Mouse (Mus musculus) right cerebral cortex, postnatal 10 days (tissue): ENCODE results near the gene En1.

Source experiments
- DNase-seq, 2 experiments: peaks; one replicate each; pipeline ENCODE4 v3.0.0; 2021; ENCODE audit warnings: low spot score in 2 of 2

En1 gene

DNA sequence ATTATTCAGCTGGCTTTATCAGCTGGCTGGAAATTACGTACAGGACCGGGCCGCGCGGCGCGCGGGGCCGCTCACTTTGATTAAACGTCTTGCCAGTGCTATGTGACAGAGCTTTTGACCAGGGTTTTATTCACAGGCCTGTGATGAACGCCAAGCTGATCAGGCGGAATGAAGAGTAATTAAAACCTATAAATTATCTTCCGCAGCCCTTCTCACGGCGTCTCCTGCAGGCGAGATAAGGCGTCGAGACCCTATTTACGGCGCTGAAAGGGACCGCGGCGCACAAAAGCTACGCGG is 2.1 kb upstream of the En1 start:
- DNase-seq: no peak

DNA sequence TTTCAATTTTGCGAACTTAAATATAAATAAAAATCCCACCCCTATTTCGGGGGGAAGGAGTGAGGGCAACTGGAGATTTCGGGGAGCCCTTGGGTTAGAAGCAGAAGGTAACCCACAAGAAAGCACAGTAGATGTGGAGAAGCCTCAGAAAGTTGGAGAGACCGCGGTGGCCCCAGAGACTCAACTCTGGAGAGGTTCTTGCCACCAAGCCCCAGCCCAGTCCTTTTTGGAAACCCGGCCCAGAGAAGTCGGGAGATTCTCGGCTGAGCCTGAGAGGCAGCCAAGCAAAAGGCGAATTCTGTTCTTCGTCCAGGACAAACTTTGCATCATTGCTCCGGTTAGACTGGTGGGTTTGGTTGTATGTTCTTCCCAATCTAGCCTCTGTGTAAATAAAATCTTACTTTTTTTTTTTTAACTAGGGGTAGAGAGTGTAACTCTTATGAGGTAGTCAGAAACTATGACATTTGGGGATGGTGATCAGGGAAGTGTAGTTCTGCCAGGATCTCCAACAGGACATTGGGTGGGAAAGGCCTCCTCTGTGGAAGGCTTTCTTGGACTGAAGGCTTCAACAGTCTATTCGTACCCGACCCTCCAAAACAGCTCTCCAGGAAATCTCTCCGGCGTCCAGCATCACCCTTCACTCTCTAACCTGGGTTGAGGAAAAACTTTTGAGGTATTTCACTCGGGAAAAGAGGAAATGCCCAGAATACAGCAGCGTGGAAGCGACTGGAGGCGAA is 1.5 kb upstream of the En1 start:
- DNase-seq: no peak

DNA sequence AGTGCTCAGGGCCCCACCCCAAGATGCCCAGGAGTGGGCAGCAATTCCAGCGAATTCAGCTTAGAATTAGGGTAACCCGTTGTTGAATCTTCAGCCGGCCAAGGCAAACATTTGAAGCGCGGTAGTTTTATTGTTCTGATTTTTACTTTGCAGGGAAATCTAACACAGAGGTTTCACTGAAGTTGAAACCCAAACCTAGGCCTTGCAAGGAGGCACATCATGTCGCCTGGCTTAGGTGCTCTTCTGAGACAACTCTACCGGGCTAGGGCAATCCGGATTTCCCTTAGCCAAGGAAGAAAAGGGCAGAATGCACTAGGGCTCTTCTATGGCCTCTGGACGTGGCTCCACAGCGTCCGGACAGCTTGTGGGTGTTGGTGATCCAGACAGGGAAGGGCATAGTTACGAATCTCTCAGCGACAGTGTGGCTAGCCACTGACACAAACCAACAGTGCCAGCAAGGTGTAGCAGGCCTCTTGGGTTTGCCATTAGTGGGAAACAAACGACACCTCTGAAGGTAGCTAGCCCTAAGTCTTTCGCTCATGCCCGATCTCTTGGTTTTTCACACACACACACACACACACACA is 873 bp upstream of the En1 start:
- DNase-seq: no peak

DNA sequence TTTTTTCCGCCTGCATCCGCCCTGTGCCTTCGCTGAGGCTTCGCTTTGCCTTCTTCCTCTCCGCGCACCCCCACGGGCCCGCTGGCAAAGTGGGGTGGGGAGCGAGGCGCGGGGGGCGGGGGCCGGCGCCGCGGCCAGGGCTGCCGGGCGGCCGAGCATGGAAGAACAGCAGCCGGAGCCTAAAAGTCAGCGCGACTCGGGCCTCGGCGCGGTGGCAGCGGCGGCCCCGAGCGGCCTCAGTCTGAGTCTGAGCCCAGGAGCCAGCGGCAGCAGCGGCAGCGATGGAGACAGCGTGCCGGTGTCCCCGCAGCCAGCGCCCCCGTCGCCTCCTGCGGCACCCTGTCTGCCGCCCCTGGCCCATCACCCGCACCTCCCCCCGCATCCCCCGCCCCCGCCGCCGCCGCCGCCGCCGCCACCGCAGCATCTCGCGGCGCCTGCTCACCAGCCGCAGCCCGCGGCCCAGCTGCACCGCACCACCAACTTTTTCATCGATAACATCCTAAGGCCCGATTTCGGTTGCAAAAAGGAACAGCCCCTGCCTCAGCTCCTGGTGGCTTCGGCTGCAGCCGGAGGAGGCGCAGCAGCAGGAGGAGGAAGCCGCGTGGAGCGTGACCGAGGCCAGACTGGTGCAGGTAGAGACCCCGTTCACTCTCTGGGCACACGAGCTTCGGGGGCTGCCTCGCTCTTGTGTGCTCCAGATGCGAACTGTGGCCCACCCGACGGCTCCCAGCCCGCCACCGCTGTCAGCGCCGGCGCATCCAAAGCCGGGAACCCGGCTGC is 848 bp downstream of the En1 start:
- no peak for DNase-seq

DNA sequence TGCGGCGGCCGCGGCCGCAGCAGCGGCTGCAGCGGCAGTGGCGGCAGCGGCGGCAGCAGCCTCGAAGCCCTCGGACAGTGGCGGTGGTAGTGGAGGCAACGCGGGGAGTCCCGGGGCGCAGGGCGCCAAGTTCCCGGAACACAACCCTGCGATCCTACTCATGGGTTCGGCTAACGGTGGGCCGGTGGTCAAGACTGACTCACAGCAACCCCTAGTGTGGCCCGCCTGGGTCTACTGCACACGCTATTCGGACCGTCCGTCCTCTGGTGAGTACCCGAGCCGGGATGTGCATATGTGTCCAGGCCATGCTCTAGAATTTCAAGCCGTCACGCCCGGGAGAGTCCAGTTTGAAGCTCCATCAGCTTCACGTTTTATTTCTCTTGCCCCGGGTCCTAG is 1.4 kb downstream of the En1 start:
- no peak for DNase-seq

DNA sequence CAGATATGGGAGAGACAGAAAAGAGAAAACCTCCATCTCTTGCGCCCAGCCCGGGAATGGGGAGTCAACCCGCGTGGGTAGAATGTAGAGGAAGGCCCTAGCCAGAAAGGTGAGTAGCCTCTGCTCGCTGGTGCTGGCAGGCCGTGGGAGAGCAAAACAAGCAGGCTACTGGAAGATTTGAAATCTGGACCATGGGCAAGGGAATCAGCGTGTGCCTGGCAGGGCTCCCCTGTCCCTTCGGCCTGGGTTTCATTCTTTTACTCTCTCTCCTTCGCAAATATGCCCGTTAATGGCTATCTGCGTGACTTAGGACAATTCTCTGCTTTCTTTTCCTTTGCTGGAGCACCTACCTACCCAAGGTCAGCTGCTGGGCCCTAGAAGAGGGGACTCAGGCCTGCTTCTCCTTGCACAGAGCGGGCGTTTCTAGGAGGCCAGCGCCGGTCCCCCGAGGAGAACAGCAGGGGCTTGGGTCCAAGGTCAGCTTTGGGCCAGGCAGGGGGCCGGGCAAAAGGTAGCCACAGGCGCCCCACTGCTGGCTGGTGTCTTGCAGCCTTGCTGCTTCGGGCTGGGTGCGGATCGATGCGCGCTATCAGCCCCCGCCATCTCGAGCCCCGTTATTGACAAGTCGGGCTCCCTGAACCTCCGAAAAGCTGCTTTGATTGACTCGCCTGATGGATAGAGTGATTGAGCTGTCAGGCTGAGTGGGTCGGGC is 2.4 kb downstream of the En1 start:
- DNase-seq: no peak

DNA sequence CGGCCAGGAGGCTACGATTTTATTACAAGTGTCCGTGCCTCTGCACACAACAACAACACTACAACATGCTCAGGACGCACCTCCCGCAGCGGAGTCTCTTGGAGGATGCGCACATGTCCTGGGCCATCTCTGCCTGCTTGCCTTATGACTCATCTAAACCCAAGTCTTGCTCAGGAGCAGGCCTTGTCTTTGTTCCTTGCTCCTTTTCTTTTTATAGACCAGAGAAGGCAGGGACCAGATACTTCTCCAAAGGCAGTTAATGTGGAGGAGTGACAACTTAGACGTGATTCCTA is 2.9 kb downstream of the En1 start:
- no peak for DNase-seq

DNA sequence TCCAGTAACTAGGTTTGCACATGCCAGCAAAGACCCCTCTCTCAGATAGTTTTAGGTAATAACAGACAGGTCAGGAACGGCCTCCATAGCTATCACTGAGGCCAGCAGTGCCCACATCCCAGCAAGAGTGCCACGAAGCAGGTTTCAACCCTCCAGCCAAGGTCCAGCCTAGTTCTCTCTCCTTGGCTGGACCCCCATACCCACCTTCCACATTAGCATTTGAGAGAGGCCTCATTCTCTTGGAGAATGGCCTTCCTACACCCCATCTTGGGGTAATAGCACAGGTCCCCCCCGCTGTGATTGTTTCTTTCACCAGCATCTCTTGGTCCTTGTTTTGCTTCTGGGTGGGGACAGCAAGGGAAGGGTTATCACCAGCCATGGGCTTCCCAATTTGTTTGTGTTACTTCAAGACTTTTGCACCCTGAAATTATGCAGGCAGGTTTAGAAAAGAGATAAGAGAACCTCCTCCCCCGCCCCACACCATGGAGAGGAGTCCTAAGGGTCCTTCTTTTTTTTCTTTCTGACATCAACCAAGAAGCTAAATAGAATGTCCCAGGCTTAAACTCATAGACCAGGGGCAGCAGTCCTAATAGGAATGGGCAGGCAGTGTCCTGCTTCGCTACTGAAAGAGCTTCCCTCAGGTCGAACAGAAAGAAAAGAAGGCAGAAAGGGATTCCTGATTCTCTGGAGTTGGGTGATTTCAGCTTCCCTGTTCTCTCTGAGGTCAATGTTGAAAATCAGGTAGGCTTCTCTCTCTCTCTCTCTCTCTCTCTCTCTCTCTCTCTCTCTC is 3.5 kb downstream of the En1 start:
- DNase-seq: no peak

DNA sequence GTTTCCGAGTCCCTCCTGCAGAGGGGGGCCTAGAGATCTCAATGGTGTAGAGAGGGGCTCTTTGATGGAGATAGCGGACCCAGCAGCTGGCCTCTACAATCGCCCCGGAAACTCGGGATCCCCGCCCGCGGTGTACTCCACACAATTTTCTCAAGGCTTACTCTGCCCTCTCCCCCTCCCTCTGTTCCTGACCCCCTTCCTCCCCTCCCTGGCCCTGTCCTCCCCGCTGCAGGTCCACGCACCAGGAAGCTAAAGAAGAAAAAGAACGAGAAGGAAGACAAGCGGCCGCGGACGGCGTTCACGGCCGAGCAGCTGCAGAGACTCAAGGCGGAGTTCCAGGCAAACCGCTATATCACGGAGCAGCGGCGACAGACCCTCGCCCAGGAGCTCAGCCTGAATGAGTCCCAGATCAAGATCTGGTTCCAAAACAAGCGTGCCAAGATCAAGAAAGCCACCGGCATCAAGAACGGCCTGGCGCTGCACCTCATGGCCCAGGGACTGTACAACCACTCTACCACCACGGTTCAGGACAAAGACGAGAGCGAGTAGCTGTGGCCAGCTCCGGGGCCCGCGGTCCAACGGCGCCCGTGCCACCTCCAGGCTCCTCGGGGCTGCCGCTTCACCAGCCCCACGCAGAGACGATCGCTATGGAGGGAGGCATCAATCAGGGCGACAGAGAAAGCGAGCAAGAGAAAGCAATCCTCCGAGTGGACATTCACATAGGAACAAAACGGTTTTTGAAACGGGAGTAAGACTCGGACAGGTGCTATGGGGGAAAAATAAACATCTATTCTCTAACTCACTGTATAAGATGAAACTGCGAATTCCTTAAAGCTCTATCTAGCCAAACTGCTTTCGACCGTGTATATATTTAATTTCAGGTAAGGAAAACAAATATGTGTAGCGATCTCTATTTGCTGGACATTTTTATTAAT is 4.7 kb downstream of the En1 start:
- no peak for DNase-seq

DNA sequence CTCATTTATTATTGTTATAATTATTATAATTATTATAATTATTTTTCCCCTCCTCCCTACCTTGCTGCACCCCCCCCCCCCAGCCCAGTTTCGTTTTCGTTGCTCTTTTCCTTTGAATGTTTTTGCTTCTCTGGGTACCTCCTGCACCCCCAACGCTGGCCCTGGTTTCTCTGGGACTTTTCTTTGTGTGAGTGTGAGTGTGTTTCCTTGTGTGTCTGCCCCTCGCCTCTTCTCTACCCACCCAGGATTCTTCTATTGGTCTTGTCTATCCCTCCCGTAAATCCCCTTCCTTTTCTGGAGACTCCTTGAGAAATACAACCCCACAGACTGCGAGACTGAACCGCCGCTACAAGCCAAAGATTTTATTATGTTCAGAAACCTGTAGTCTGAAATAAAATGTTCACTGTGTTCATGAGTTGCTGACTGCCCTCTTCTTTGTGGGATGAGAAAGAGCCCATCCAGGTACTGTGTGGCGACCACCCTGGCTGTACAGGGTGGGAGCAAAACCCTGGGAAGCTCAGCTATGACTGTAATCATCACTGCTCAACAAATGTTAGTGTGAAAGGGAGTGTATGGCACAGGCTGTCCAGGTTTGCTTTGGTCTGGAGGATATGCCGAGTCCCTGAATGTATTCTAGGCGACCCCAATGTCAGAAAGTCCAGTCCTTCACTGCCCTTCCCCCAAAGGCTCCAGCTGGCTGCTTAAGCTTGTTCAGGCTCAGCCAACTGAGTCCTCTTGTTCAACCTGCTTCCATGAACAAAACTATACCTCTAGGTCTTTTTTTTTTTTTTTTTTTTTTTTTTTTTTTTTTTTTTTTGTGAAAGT is 5.6 kb downstream of the En1 start:
- no peak for DNase-seq

DNA sequence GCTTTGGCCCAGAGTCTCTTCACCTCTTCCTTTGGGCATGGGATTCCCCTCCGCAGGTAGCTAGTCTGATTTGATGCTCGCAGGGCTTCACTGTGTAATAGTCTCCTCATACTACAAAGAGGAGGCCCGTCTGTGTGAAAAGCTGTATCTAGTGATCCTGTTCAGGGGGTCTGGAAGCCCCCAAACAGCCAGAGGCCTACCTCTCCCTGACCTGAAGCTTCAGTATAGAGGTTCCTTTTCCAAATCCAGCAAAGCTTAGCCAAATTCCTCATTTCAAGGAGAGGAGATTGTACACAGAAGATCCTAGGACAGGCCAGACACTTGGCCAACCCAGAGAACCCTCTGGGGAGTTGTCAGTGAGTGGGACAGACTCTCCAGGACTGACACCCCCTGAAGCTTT is 6.2 kb downstream of the En1 start:
- no peak for DNase-seq

DNA sequence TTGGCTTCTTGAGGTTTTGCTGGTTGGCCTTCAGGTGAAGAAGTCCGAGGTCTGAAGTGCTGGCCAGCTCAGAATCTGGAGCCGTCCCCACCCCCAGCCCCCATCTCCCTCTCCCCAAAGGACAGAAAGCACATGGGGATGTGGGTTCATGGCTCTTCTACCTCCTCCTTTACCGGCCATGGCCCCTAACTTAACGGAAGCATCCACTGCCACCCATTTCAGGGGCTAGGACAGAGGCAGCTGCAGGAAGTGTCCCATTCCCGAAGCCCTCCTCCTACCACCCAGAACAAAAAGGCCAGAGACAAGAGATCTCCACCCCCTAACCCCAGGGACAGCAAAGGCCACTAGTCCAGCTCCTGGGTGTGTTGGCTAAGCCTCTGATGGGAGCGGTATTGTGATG is 7.4 kb downstream of the En1 start:
- no peak for DNase-seq

DNA sequence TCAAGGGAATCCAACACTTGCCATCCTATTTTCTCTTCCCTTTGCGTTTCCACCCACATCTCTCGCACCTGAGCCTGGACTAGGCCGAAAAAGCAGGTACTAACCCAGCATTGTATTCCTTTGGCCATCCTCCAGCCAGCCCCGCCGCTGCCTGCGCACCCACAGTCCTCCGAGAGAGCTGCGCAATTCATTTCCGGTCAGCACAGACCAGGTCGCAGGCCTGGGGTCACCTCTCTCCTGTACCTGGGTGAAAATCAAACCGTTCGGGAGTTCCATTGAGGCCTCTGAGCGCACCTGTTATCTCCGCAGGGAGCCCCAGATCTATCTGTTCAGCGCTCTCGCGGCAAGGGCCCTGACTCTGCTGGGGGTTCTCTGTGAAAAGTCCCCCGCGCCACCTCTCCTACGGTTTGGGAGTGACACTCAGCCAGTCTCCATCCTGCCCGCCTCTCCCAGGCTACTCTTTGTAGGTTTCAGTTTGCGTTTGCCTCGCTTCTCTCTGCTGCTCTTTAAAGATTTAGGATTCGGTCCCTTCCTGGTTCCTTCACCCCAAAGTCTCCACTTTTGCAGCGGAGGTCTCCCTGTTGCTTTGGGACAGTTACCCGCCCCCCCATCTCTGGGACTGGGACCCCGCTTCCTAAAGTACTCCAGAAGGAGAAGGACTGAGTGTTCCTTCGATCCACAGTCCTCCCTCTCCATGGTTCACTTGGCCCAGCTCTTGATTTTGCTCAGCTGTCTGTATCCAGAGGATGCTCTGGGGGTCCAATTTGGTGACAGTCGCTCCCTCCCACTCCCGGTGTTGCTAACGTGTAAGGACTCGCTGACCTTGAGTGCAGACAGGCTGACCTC is 11.5 kb downstream of the En1 start:
- DNase-seq: no peak

DNA sequence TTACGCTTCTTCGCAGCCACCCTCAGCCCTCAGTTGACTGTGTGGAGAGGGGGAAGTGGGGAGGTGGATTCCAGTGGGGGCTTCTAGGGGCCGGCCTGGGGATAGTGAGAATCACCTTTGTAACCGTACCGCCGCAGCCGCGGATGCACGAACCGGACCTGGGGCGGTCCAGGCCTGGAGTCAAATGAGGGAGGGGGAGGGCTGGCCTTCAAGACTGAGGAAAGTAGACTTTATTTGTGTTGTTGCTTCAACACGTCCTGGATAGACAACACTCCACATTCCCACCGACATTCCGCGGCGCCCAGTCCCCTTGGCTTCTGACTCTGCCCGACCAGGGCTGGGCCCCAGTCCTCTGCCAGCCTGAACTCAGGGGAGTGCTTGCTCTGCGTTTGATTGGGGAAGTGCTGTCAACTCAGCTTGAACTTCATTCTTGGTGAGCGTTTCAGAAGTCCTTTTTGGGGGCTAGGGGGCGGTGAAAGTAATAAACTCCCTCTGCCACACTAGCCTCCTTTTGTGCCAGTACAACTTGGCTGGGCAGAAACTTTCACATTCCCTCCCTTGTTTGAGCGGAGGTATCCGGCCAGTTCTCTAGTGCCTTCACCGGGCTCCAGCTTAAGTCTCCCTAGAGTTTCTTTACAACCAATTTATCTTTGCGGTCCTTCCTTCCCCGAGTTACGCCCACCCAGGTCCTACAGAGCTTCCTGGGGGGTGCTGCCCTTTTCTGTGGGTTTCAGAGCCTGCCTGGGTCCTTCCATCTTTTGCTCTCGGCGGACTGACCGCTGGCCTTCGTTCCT is 12.3 kb downstream of the En1 start:
- no peak for DNase-seq

DNA sequence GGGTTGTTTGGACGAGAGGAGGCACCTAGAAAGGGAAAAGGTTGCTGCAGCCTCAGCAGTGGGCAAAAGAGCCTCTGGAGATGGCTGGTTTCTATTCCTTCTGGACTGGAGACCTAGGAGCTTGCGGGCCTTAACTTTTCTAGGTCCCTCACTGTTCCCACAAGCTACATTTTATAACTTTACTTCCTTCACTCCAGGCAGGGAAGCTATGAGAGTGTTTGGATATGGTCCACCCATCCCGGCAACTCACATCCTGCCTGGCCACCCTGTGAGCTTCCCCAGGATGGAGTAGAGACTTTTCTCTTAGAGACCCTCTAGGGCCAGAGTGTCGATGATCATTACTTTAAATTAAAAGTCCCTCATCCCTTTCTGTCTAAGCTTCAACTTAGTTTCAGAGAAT is 13.3 kb downstream of the En1 start:
- DNase-seq: no peak

DNA sequence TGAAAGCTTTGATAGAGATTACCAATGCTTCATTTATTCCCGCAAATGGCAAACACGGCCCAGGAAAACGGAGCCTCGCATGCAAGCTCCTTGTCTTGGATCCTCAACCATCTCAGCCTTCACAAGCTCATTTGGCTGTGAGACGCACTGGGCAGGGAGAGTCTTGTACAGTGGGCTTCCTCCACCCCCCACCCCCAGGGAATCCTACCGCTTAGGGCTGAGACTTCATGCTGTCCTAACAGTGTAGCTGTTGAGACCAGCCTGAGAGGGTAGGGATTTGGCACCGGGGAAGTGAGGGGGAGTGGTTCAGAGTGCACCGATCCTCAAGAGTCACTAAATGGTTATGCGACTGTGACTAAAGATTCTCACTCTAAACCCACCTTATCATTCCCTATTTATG is 13.7 kb downstream of the En1 start:
- DNase-seq: no peak

DNA sequence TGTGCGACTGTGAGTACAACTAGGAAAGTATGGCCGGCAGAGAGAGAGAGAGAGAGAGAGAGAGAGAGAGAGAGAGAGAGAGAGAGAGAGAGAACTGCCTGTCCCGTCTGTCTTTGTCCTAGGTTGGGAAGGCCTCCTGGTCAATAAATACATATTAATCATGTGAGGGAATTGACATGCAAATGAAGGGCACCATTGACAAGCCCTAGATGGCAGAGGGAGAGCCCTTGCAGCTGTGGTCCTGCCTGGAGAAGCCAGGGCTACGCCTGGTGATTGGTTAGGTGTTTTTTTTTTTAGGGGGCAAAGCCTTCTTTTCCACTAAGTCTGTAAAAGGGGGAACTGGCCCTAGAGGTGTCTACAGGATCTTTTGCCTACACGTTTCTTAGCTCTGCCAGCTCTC is 19.2 kb downstream of the En1 start:
- no peak for DNase-seq

DNA sequence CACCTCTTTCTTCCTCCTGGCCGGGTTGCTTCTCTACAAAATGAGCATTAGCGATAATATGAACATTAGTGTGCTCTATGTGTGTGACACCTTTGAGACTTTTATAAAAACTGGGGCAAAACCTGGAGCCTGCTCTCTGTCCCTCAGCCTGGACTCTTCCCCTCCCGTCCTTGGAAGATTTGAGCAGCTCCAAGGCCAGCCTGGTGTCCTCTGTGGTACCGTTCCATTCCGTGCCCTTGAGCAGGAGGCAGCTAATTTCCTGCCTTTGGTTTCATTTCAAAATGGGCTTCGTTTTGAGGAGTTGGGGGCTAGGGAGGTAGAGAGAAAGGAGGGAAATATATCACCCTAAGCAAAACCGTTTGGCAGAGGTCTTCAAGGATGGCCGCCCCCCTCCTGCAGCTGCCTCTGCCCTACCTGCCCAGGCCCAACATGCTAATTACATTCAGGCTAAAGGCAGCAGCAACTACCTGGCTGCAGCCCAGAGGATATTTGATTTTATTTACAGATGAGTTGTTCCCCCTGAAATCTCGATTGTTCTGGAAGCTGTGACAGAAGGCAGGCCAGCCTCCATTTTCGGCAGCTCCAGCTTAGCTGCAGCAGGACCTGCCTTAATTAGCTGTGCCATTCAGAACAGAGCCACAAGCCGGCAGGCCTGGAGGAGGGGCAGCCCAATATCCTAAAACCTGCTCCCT is 24.9 kb downstream of the En1 start:
- DNase-seq: no peak
